Mouse (Mus musculus): Measurements from ENCODE around the gene Syne1.

GRCm38 (mm10) chr10:5336394-5336793 lies 214.9 kb downstream of the Syne1 start:
- peak; percentile 62 for TF ChIP-seq CTCF (IDR thresholded peaks at IDR 0.05; ENCODE audit: low read depth)
- no peak for TF ChIP-seq EP300 (optimal IDR thresholded peaks at IDR 0.05)
